Mouse (Mus musculus): ENCODE data around the gene Acad11. TPM values are rescaled to one million over a fixed set of nuclear protein-coding genes. Genes with fewer than 3 reads are reported as not detected.

Acad11 gene
- polyA plus RNA-seq, 1 experiment = 18.8 TPM

- TF ChIP-seq CTCF (IDR thresholded peaks at IDR 0.05; ENCODE audit: control insufficient read depth, insufficient read depth, insufficient replicate concordance, low read depth, low read length) (no peak), POLR2A (IDR thresholded peaks at IDR 0.05; ENCODE audit: control insufficient read depth, low read depth, low read length) (no peak)
- Histone ChIP-seq H3K4me1 (ENCODE audit: control insufficient read depth, insufficient read depth, low read length) (no peaks in the 10 kb centered on the region), H3K27me3 (ENCODE audit: control insufficient read depth, insufficient read depth, low read length) (no peaks in the 10 kb centered on the region), H3K36me3 (ENCODE audit: control insufficient read depth, insufficient read depth, low read length) (no peaks in the 10 kb centered on the region), H3K4me3 (ENCODE audit: control insufficient read depth, low read depth, low read length) (no peak overlapping the region), H3K27ac (ENCODE audit: control insufficient read depth, insufficient read depth, low read depth, low read length) (no peak overlapping the region)
These were observed 79.6 kb downstream of the Acad11 start for GRCm38 (mm10) chr9:104142805-104143204.

GRCm38 (mm10) chr9:104144314-104144996 is 81.3 kb downstream of the Acad11 start:
- H3K36me3 ChIP-seq (ENCODE audit: control insufficient read depth, insufficient read depth, low read length) = no peaks in the 10 kb centered on the region
- TF ChIP-seq POLR2A (IDR thresholded peaks at IDR 0.05; ENCODE audit: control insufficient read depth, low read depth, low read length) = no peak
- peak; percentile 68; the same call in 1 of the 2 replicates for TF ChIP-seq CTCF (IDR thresholded peaks at IDR 0.05; ENCODE audit: control insufficient read depth, insufficient read depth, insufficient replicate concordance, low read depth, low read length)
- no peak overlapping the region for H3K27ac ChIP-seq (ENCODE audit: control insufficient read depth, insufficient read depth, low read depth, low read length)
- no peak overlapping the region for H3K4me3 ChIP-seq (ENCODE audit: control insufficient read depth, low read depth, low read length)
- no peaks in the 10 kb centered on the region for H3K4me1 ChIP-seq (ENCODE audit: control insufficient read depth, insufficient read depth, low read length)
- no peaks in the 10 kb centered on the region for H3K27me3 ChIP-seq (ENCODE audit: control insufficient read depth, insufficient read depth, low read length)

GRCm38 (mm10) chr9:104146683-104147082 is 83.5 kb downstream of the Acad11 start:
- H3K4me1 ChIP-seq (ENCODE audit: control insufficient read depth, insufficient read depth, low read length) = no peaks in the 10 kb centered on the region
- no peak overlapping the region for H3K4me3 ChIP-seq (ENCODE audit: control insufficient read depth, low read depth, low read length)
- TF ChIP-seq POLR2A (IDR thresholded peaks at IDR 0.05; ENCODE audit: control insufficient read depth, low read depth, low read length) (no peak), CTCF (IDR thresholded peaks at IDR 0.05; ENCODE audit: control insufficient read depth, insufficient read depth, insufficient replicate concordance, low read depth, low read length) (no peak)
- no peaks in the 10 kb centered on the region for H3K27me3 ChIP-seq (ENCODE audit: control insufficient read depth, insufficient read depth, low read length)
- peaks cover under 1% of the 10 kb centered on the region; the same call in 1 of the 2 replicates for H3K36me3 ChIP-seq (ENCODE audit: control insufficient read depth, insufficient read depth, low read length)
- H3K27ac ChIP-seq (ENCODE audit: control insufficient read depth, insufficient read depth, low read depth, low read length) = no peak overlapping the region

- Histone ChIP-seq H3K36me3 (ENCODE audit: control insufficient read depth, insufficient read depth, low read length) (peaks cover 1% of the 10 kb centered on the region; the same call in 1 of the 2 replicates), H3K27me3 (ENCODE audit: control insufficient read depth, insufficient read depth, low read length) (no peaks in the 10 kb centered on the region), H3K4me1 (ENCODE audit: control insufficient read depth, insufficient read depth, low read length) (no peaks in the 10 kb centered on the region), H3K27ac (ENCODE audit: control insufficient read depth, insufficient read depth, low read depth, low read length) (no peak overlapping the region), H3K4me3 (ENCODE audit: control insufficient read depth, low read depth, low read length) (no peak overlapping the region)
- TF ChIP-seq POLR2A (IDR thresholded peaks at IDR 0.05; ENCODE audit: control insufficient read depth, low read depth, low read length) (no peak), CTCF (IDR thresholded peaks at IDR 0.05; ENCODE audit: control insufficient read depth, insufficient read depth, insufficient replicate concordance, low read depth, low read length) (no peak)
These were observed 85.8 kb downstream of the Acad11 start for GRCm38 (mm10) chr9:104148969-104149368.

GRCm38 (mm10) chr9:104152121-104152520 is 88.9 kb downstream of the Acad11 start:
- Histone ChIP-seq H3K4me3 (ENCODE audit: control insufficient read depth, low read depth, low read length) (no peak overlapping the region), H3K27me3 (ENCODE audit: control insufficient read depth, insufficient read depth, low read length) (no peaks in the 10 kb centered on the region), H3K27ac (ENCODE audit: control insufficient read depth, insufficient read depth, low read depth, low read length) (no peak overlapping the region), H3K4me1 (ENCODE audit: control insufficient read depth, insufficient read depth, low read length) (no peaks in the 10 kb centered on the region), H3K36me3 (ENCODE audit: control insufficient read depth, insufficient read depth, low read length) (peaks cover 1% of the 10 kb centered on the region; the same call in 1 of the 2 replicates)
- no peak for TF ChIP-seq CTCF (IDR thresholded peaks at IDR 0.05; ENCODE audit: control insufficient read depth, insufficient read depth, insufficient replicate concordance, low read depth, low read length)
- TF ChIP-seq POLR2A (IDR thresholded peaks at IDR 0.05; ENCODE audit: control insufficient read depth, low read depth, low read length) = no peak

GRCm38 (mm10) chr9:104155100-104155715 is 92.0 kb downstream of the Acad11 start:
- H3K4me3 ChIP-seq (ENCODE audit: control insufficient read depth, low read depth, low read length) = no peak overlapping the region
- no peaks in the 10 kb centered on the region for H3K4me1 ChIP-seq (ENCODE audit: control insufficient read depth, insufficient read depth, low read length)
- TF ChIP-seq POLR2A (IDR thresholded peaks at IDR 0.05; ENCODE audit: control insufficient read depth, low read depth, low read length) = no peak
- no peak overlapping the region for H3K27ac ChIP-seq (ENCODE audit: control insufficient read depth, insufficient read depth, low read depth, low read length)
- peaks cover 3% of the 10 kb centered on the region; the same call in 1 of the 2 replicates for H3K36me3 ChIP-seq (ENCODE audit: control insufficient read depth, insufficient read depth, low read length)
- H3K27me3 ChIP-seq (ENCODE audit: control insufficient read depth, insufficient read depth, low read length) = no peaks in the 10 kb centered on the region

- no peaks in the 10 kb centered on the region for H3K4me1 ChIP-seq (ENCODE audit: control insufficient read depth, insufficient read depth, low read length)
- TF ChIP-seq POLR2A (IDR thresholded peaks at IDR 0.05; ENCODE audit: control insufficient read depth, low read depth, low read length) = no peak
- no peak for TF ChIP-seq CTCF (IDR thresholded peaks at IDR 0.05; ENCODE audit: control insufficient read depth, insufficient read depth, insufficient replicate concordance, low read depth, low read length)
- H3K4me3 ChIP-seq (ENCODE audit: control insufficient read depth, low read depth, low read length) = peak overlapping the region; percentile 58
- H3K27ac ChIP-seq (ENCODE audit: control insufficient read depth, insufficient read depth, low read depth, low read length) = no peak overlapping the region
- H3K27me3 ChIP-seq (ENCODE audit: control insufficient read depth, insufficient read depth, low read length) = no peaks in the 10 kb centered on the region
- peaks cover 5% of the 10 kb centered on the region for H3K36me3 ChIP-seq (ENCODE audit: control insufficient read depth, insufficient read depth, low read length)
These were observed 93.3 kb downstream of the Acad11 start for GRCm38 (mm10) chr9:104156506-104156905.
